Mouse (Mus musculus): ENCODE data around the gene Furin.

DNA sequence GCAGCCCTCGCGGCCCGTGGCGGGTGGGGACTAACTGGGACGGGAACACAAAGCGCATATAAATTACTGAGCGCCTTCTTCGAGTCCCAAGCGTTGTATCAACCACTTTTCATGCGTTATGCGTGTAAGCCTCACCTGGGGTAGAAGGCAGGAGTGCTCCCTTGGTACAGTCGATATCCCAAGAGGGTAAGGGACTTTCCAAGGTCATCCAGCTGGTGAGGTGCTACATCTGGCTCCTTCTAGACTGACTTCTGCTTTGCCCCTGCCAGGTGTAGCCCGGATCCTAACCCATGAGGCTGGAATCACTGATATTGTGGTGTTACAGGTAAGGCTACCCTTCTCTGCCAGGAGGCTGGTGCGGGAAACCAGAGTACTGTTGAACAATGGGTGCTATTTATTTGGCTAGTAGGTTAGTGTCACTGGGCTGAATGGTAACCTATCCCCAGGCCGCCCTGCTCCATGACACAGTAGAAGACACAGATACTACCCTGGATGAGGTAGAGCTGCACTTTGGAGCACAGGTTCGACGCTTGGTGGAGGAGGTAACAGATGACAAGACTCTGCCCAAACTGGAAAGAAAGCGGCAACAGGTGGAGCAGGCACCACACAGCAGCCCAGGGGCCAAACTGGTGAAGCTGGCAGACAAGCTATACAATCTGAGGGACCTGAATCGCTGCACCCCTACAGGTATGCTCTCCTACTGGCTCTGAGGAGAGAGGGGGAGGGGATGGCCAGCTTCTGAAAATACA lies 61.8 kb downstream of the Furin start:
- TF ChIP-seq KAT2A (IDR thresholded peaks at IDR 0.05; ENCODE audit: insufficient replicate concordance, low read length) (no peak), ETS1 (conservative IDR thresholded peaks at IDR 0.05; ENCODE audit: low read depth, low read length) (no peak; the same call in 1 of the 2 replicates), POLR2A (IDR thresholded peaks at IDR 0.05; ENCODE audit: low read depth, low read length) (no peak), CTCF (conservative IDR thresholded peaks at IDR 0.05 in 1 of 2, IDR thresholded peaks at IDR 0.05 in 1 of 2; ENCODE audit: low read depth in 2 of 2, low read length in 2 of 2) (no peak), CHD2 (IDR thresholded peaks at IDR 0.05; ENCODE audit: low read length) (no peak), EP300 (IDR thresholded peaks at IDR 0.05; ENCODE audit: low read length) (peak; percentile 50), ZNF384 (IDR thresholded peaks at IDR 0.05; ENCODE audit: low read depth, low read length) (no peak), USF2 (conservative IDR thresholded peaks at IDR 0.05; ENCODE audit: low read depth, low read length) (no peak), POLR2AphosphoS2 (IDR thresholded peaks at IDR 0.05; ENCODE audit: low read depth, low read length) (no peak), UBTF (IDR thresholded peaks at IDR 0.05; ENCODE audit: low read depth, low read length) (no peak)
